In the genomic region with DNA sequence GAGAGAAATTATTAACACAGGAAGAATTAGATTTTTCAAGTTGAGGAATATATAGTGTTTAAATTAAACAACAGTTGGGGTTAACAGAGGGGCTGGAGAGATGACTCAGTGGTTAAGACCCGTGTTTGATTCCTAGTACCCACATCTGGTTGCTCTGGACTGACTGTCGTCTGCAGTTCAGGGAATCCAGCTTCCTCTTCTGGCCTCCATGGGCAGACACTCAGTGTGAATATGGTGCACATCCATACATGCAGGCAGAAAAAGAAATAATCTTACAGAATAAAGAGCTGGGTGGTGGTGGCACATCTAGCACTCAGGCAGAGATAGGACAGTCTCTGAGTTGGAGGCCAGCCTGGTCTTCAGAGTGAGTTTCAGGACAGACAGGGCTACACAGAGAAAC, we compare ENCODE assay signal across 10 mouse cellular contexts. TPM values are rescaled to one million over a fixed set of nuclear protein-coding genes. Genes with fewer than 3 reads are reported as not detected.
DNase-seq lines count a peak whose midpoint lies in the region; ATAC-seq and TF ChIP-seq lines count a peak whose summit lies in the region.
"Had no signal": no experiment of that assay in that cellular context is flagged by ENCODE, and none has a peak within 500 bp of the region (broad histone marks: within the 10 kb centered on the region; RNA-seq: fewer than 3 reads in every experiment).

No protein-coding gene starts in this region.

- H3K9ac ChIP-seq in heart, embryonic 14.5 days (ENCODE audit: low read length): no peak overlapping the region
- H3K9ac ChIP-seq in heart, adult 2 months (ENCODE audit: low read depth, low read length): no peak overlapping the region
- H3K9ac ChIP-seq in CH12.LX (ENCODE audit: insufficient read depth, low read depth): peak overlapping the region; percentile 56
- no peak overlapping the region for H3K9ac ChIP-seq in forebrain, embryonic 13.5 days
- 0 out of 2 replicates have a peak overlapping the region, but pooled peaks have one; percentile 4 for H3K9ac ChIP-seq in liver, embryonic 16.5 days (ENCODE audit: low read depth, low read length)

- no peak for TF ChIP-seq POLR2A in heart, adult 2 months (IDR thresholded peaks at IDR 0.05; ENCODE audit: insufficient read depth, low read depth, low read length)
- no peak for TF ChIP-seq POLR2A in CH12.LX (IDR thresholded peaks at IDR 0.05; ENCODE audit: low read depth, low read length)

- peaks cover 47% of the 10 kb centered on the region for H3K36me3 ChIP-seq in heart, embryonic 14.5 days (ENCODE audit: control insufficient read depth, insufficient read depth, low read length)
- H3K36me3 ChIP-seq in heart, adult 2 months (ENCODE audit: control insufficient read depth, insufficient read depth, low read length): peaks cover 5% of the 10 kb centered on the region
- peaks cover 37 to 54% of the 10 kb centered on the region in 2 experiments for H3K36me3 ChIP-seq in CH12.LX (replicated peaks in 1 of 2; ENCODE audit: control insufficient read depth in 1 of 2, insufficient read depth in 1 of 2, low read length in 1 of 2)
- peaks cover 43% of the 10 kb centered on the region for H3K36me3 ChIP-seq in forebrain, embryonic 13.5 days (ENCODE audit: poor library complexity, severe bottlenecking)
- peaks cover 19% of the 10 kb centered on the region for H3K36me3 ChIP-seq in liver, embryonic 16.5 days (ENCODE audit: control insufficient read depth, insufficient read depth)

- no peaks in the 10 kb centered on the region for H3K79me2 ChIP-seq in heart, adult 2 months (replicated peaks; ENCODE audit: control insufficient read depth, insufficient read depth, low read length)
- H3K79me2 ChIP-seq in CH12.LX (replicated peaks; ENCODE audit: control insufficient read depth, extremely low read depth, insufficient read depth, poor library complexity, severe bottlenecking): peaks cover 33% of the 10 kb centered on the region

- no peaks in the 10 kb centered on the region for H3K9me3 ChIP-seq in heart, embryonic 14.5 days (ENCODE audit: control insufficient read depth, low read length)
- H3K9me3 ChIP-seq in CH12.LX (replicated peaks; ENCODE audit: low read length): peaks cover under 1% of the 10 kb centered on the region
- no peaks in the 10 kb centered on the region for H3K9me3 ChIP-seq in forebrain, embryonic 13.5 days (replicated peaks)
- H3K9me3 ChIP-seq in liver, embryonic 16.5 days (replicated peaks; ENCODE audit: control insufficient read depth, low read length): no peaks in the 10 kb centered on the region

- H3K4me1 ChIP-seq in heart, embryonic 14.5 days (ENCODE audit: control insufficient read depth in 2 of 2, insufficient read depth in 2 of 2, low read length in 2 of 2): peaks cover 0 to 13% of the 10 kb centered on the region in 2 experiments; a peak in 2 of 4 replicates
- peaks cover 4% of the 10 kb centered on the region for H3K4me1 ChIP-seq in heart, adult 2 months (ENCODE audit: control insufficient read depth, insufficient read depth, low read length)
- peaks cover 7 to 32% of the 10 kb centered on the region in 2 experiments for H3K4me1 ChIP-seq in CH12.LX (ENCODE audit: control insufficient read depth in 1 of 2, insufficient read depth in 2 of 2)
- H3K4me1 ChIP-seq in forebrain, embryonic 13.5 days: peaks cover 27% of the 10 kb centered on the region
- H3K4me1 ChIP-seq in liver, embryonic 16.5 days (ENCODE audit: control insufficient read depth, low read depth, low read length): peaks cover 33% of the 10 kb centered on the region

- no peak overlapping the region for H3K4me3 ChIP-seq in heart, embryonic 14.5 days (ENCODE audit: control insufficient read depth in 1 of 2, insufficient read depth in 1 of 2, low read depth in 1 of 2, low read length in 2 of 2)
- no peak overlapping the region for H3K4me3 ChIP-seq in heart, adult 2 months
- H3K4me3 ChIP-seq in CH12.LX (replicated peaks in 1 of 3; ENCODE audit: low read depth in 2 of 3, low read length in 2 of 3, poor library complexity in 1 of 3): peak overlapping the region in 1 of 3 experiments; percentile 91
- 0 out of 2 replicates have a peak overlapping the region, but pooled peaks have one; percentile 86 for H3K4me3 ChIP-seq in forebrain, embryonic 13.5 days
- no peak overlapping the region for H3K4me3 ChIP-seq in liver, embryonic 16.5 days (ENCODE audit: low read depth, low read length)

- no peak for TF ChIP-seq EP300 in heart, adult 2 months (IDR thresholded peaks at IDR 0.05; ENCODE audit: insufficient read depth, low read depth, low read length)
- no peak for TF ChIP-seq EP300 in CH12.LX (IDR thresholded peaks at IDR 0.05; ENCODE audit: low read length)

- 59% methylated on average over 2 of the region's 2 CpGs for WGBS in heart, embryonic 14.5 days
- 68% methylated on average over 2 of the region's 2 CpGs for WGBS in heart, adult 2 months
- WGBS in forebrain, embryonic 13.5 days: 73% methylated on average over 2 of the region's 2 CpGs
- 33% methylated on average over 2 of the region's 2 CpGs for WGBS in liver, embryonic 16.5 days (ENCODE audit: insufficient replicate concordance)

- in situ Hi-C loops in CH12.LX (cut with MboI; ENCODE audit: low pct_ligation_motif_present, low pct_unique_long_range_greater_than_20kb, low sequenced_read_pairs): loop anchor here (10.0 kb wide), 2 partner anchors 344 to 554 kb away; a partner anchor contains a TSS

- H3K4me2 ChIP-seq in heart, embryonic 14.5 days (ENCODE audit: low read length): peak overlapping the region; percentile 63; the same call in 1 of the 2 replicates
- H3K4me2 ChIP-seq in CH12.LX (ENCODE audit: insufficient read depth, low read depth, poor library complexity, severe bottlenecking): peak overlapping the region; percentile 42
- peak overlapping the region; percentile 73 for H3K4me2 ChIP-seq in forebrain, embryonic 13.5 days
- H3K4me2 ChIP-seq in liver, embryonic 16.5 days (ENCODE audit: low read depth, low read length): peak overlapping the region; percentile 88; the same call in 1 of the 2 replicates

- dilution Hi-C loops in CH12.LX (cut with MboI; ENCODE audit: extremely low pct_ligation_motif_present, extremely low pct_unique_long_range_greater_than_20kb, low sequenced_read_pairs): no loop called here

- ATAC-seq in heart, embryonic 14.5 days (ENCODE audit: insufficient number of reproducible peaks, insufficient read depth, low FRiP score, low read depth): no peak
- no peak for ATAC-seq in forebrain, embryonic 13.5 days
- no peak for ATAC-seq in liver, embryonic 16.5 days (ENCODE audit: low read depth)

- no peaks in the 10 kb centered on the region for H3K27me3 ChIP-seq in heart, embryonic 14.5 days (ENCODE audit: control insufficient read depth, insufficient read depth, low read length)
- no peaks in the 10 kb centered on the region for H3K27me3 ChIP-seq in heart, adult 2 months (ENCODE audit: control insufficient read depth, insufficient read depth, low read length)
- no peaks in the 10 kb centered on the region for H3K27me3 ChIP-seq in CH12.LX (replicated peaks)
- no peaks in the 10 kb centered on the region for H3K27me3 ChIP-seq in forebrain, embryonic 13.5 days
- H3K27me3 ChIP-seq in liver, embryonic 16.5 days (ENCODE audit: control insufficient read depth, insufficient read depth, low read depth, low read length): no peaks in the 10 kb centered on the region

- no peak for TF ChIP-seq RAD21 in CH12.LX (IDR thresholded peaks at IDR 0.05; ENCODE audit: low read depth, low read length)

- H3K27ac ChIP-seq in heart, embryonic 14.5 days (replicated peaks in 1 of 2; ENCODE audit: control insufficient read depth in 1 of 2, insufficient read depth in 1 of 2, low read depth in 2 of 2, low read length in 2 of 2): no peak overlapping the region
- H3K27ac ChIP-seq in heart, adult 2 months: no peak overlapping the region
- H3K27ac ChIP-seq in CH12.LX (ENCODE audit: insufficient read depth, low read depth): no peak overlapping the region
- H3K27ac ChIP-seq in forebrain, embryonic 13.5 days: no peak overlapping the region
- H3K27ac ChIP-seq in liver, embryonic 16.5 days (ENCODE audit: low read length): no peak overlapping the region

- TF ChIP-seq CTCF in heart, adult 2 months (IDR thresholded peaks at IDR 0.05): no peak
- TF ChIP-seq CTCF in CH12.LX (conservative IDR thresholded peaks at IDR 0.05 in 1 of 2, IDR thresholded peaks at IDR 0.05 in 1 of 2; ENCODE audit: low read depth in 2 of 2, low read length in 2 of 2): no peak

- intact Hi-C loops in heart, adult 2 months (cut with DNase I): no loop called here

- DNase-seq in heart, adult 2 months: no peak
- no peak for DNase-seq in CH12.LX (ENCODE audit: extremely low read depth)
- no peak for DNase-seq in layer of hippocampus, postnatal 25 days (ENCODE audit: extremely low spot score in 1 of 2, low spot score in 1 of 2)
- no peak for DNase-seq in urinary bladder, postnatal 10 days (ENCODE audit: low spot score)
- DNase-seq in right cerebral cortex, adult 2 months (ENCODE audit: low spot score in 2 of 2): no peak
- DNase-seq: right cerebral cortex, postnatal 4 days; thymus, adult 2 months had no signal

RNA-seq across cellular contexts. Expression of a gene that starts 2.3 kb away (rescaled TPM):
- 705 and 753 TPM in 2 replicates for polyA plus RNA-seq in heart, embryonic 14.5 days (2014; fragmentation: Nextera tagmentation; extraction: Ambion mirVana)
- total RNA-seq in heart, adult 2 months (2021): 100 to 1,000 TPM; 258 to 297 TPM
- 477 and 498 TPM in 2 replicates for polyA plus RNA-seq in heart, adult 2 months (2012; rRNA removed)
- total RNA-seq in CH12.LX (2012; rRNA removed) (1,034 and 1,097 TPM in 2 replicates), CH12.LX (2014; rRNA removed) (1,162 and 1,228 TPM in 2 replicates)
- 854 and 997 TPM in 2 replicates for polyA plus RNA-seq in CH12.LX (2012; ENCODE audit: insufficient read length, low read depth)
- polyA plus RNA-seq in forebrain, embryonic 13.5 days (2015; fragmentation: Nextera tagmentation; extraction: Ambion mirVana): 829 and 971 TPM in 2 replicates
- 358 and 381 TPM in 2 replicates for polyA plus RNA-seq in liver, embryonic 16.5 days (2015; fragmentation: Nextera tagmentation; extraction: Ambion mirVana)
- 100 to 1,000 TPM; 262 to 295 TPM for total RNA-seq in layer of hippocampus, postnatal 25 days (2021)

RNA-seq across cellular contexts. Expression of a gene that starts 7.7 kb away (rescaled TPM):
- polyA plus RNA-seq in heart, embryonic 14.5 days (2014; fragmentation: Nextera tagmentation; extraction: Ambion mirVana): 17.5 and 21.7 TPM in 2 replicates
- 10 to 100 TPM; 38.6 to 40.1 TPM for total RNA-seq in heart, adult 2 months (2021)
- 11.1 and 20.0 TPM in 2 replicates for polyA plus RNA-seq in heart, adult 2 months (2012; rRNA removed)
- total RNA-seq in CH12.LX (2012; rRNA removed): 18.2 and 23.1 TPM in 2 replicates
- 15.5 and 18.6 TPM in 2 replicates for total RNA-seq in CH12.LX (2014; rRNA removed)
- 55.8 and 64.4 TPM in 2 replicates for polyA plus RNA-seq in CH12.LX (2012; ENCODE audit: insufficient read length, low read depth)
- polyA plus RNA-seq in forebrain, embryonic 13.5 days (2015; fragmentation: Nextera tagmentation; extraction: Ambion mirVana): 11.6 and 12.5 TPM in 2 replicates
- 3.2 and 3.8 TPM in 2 replicates for polyA plus RNA-seq in liver, embryonic 16.5 days (2015; fragmentation: Nextera tagmentation; extraction: Ambion mirVana)
- 10 to 100 TPM; 24.0 to 41.7 TPM for total RNA-seq in layer of hippocampus, postnatal 25 days (2021)

RNA-seq across cellular contexts. Expression of a gene that starts 33.8 kb away (rescaled TPM):
- 1,228 and 1,448 TPM in 2 replicates for polyA plus RNA-seq in heart, embryonic 14.5 days (2014; fragmentation: Nextera tagmentation; extraction: Ambion mirVana)
- 100 to 1,000 TPM; 219 to 246 TPM for total RNA-seq in heart, adult 2 months (2021)
- polyA plus RNA-seq in heart, adult 2 months (2012; rRNA removed): 362 and 401 TPM in 2 replicates
- 0.25 TPM in 1 of 2 replicates, not detected in the other for total RNA-seq in CH12.LX (2012; rRNA removed)
- not detected in 2 replicates for total RNA-seq in CH12.LX (2014; rRNA removed)
- polyA plus RNA-seq in CH12.LX (2012; ENCODE audit: insufficient read length, low read depth): 0.63 and 0.90 TPM in 2 replicates
- 17.9 and 20.8 TPM in 2 replicates for polyA plus RNA-seq in forebrain, embryonic 13.5 days (2015; fragmentation: Nextera tagmentation; extraction: Ambion mirVana)
- 39.1 and 45.2 TPM in 2 replicates for polyA plus RNA-seq in liver, embryonic 16.5 days (2015; fragmentation: Nextera tagmentation; extraction: Ambion mirVana)
- 1 to 10 TPM; 4.6 to 5.6 TPM for total RNA-seq in layer of hippocampus, postnatal 25 days (2021)

Comparison
In these comparisons a context has a peak if more than half of its experiments do, and no peak if none do; other contexts are left out.
1. H3K9ac ChIP-seq: peak in CH12.LX (single experiment) and liver, embryonic 16.5 days (single experiment); none in heart, embryonic 14.5 days (single experiment), heart, adult 2 months (single experiment) and forebrain, embryonic 13.5 days (single experiment).
2. Peak in every context shown above with its lines, with median percentiles within 50 percentile points of each other: H3K4me2 ChIP-seq.